Mouse (Mus musculus): Measurements from ENCODE around the gene Pcmt1.

- TF ChIP-seq USF1 (IDR thresholded peaks at IDR 0.05; ENCODE audit: low read depth) (no peak), POLR2A (IDR thresholded peaks at IDR 0.05; ENCODE audit: insufficient read length, low read depth) (no peak), MAX (IDR thresholded peaks at IDR 0.05; ENCODE audit: low read depth) (no peak), MYOG (IDR thresholded peaks at IDR 0.05; ENCODE audit: control insufficient read depth in 1 of 3, insufficient read depth in 1 of 3, insufficient read length in 2 of 3, low read depth in 2 of 3) (no peak)
Measured at GRCm38 (mm10) chr10:7715056-7715455, 34.1 kb upstream of the Pcmt1 start.

Measured in myocyte (in vitro differentiated cells).